Mouse (Mus musculus) lung, adult 10 weeks (tissue): ENCODE data around the gene Gzmd. TPM values are rescaled to one million over a fixed set of nuclear protein-coding genes. Genes with fewer than 3 reads are reported as not detected.

Experiments used
- polyA plus RNA-seq: library from polyadenylated mRNA; stranded (reverse); fragments of 350-450 nt; fragmentation: Illumina TruSeq; extraction: RNeasy Lipid Tissue Mini Kit (QIAGEN cat#74804); gene quantifications from one replicate; pipeline ENCODE4 v1.2.3, GENCODE M21; 2014; ENCODE audit warnings: low read depth, low replicate concordance; ENCODE audit not compliant: insufficient read depth

Gene Gzmd
- not detected for polyA plus RNA-seq

DNA sequence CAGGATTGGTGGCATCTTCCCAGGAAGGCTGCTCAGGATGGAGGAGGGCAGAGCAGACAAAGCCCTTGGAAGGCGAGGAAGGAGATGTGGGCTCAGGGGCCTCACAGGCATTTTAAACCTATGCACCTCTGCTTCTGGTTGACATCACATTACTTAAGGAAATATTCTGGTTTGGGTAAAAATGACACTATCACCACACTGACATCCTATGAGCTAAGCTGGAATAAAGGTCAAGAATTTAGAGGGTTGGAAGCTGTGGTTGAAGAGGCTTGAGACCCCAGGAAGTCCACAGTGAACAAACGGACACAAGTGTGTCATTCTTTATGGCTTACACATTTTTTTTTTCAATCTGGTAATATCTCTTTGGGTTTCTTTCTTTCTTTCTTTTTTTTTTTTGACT, at the start of gene Gzmd:
TSS of gene Gzmd (minus strand) at position 101 of the 400 bp plus-strand sequence.

DNA sequence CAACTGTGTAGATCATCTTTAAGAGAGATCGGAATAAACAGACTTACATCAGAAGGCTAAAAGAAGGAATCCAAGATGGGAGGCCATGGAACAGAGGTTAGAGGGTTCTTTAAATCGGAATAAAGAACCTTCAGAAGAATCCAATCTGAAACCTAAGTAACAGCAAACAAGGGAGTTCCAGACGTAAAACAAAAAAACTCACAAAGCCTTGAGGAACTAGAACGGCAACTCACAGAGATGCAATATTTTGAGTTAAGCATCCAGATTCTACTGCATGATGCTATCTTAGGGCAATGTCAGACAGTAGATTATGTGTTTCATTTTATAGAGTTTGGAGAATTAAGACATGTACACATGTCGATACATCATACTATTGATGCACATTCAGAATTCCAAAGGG, 42.1 kb upstream of the Gzmd start, which contains the start of gene Gzmn:
TSS of gene Gzmn (minus strand) at position 101 of the 400 bp plus-strand sequence.

DNA sequence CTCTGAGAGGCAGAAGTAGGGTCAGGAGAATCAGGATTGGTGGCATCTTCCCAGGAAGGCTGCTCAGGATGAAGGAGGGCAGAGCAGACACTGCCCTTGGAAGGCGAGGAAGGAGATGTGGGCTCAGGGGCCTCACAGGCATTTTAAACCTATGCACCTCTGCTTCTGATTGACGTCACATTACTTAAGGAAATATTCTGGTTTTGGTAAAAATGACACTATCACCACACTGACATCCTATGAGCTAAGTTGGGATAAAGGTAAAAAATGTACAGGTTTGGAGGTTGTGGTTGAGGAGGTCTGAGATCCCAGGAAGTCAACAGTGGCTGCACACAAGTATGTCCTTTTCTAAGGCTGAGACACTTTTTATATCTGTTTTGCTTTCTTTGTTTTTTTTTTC, 27.1 kb upstream of the Gzmd start, which contains the start of gene Gzmg:
TSS of gene Gzmg (minus strand) at position 101 of the 400 bp plus-strand sequence.

DNA sequence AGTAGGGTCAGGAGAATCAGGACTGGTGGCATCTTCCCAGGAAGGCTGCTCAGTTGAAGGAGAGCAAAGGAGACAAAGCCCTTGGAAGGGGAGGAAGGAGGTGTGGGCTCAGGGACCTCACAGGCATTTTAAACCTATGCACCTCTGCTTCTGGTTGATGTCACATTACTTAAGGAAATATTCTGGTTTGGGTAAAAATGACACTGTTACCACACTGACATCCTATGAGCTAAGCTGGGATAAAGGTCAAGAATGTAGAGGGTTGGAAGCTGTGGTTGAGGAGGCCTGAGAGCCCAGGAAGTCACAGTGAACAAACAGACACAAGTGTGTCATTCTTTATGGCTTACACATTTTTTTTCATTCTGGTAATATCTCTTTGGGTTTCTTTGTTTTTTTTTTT, 11.9 kb downstream of the Gzmd start, which contains the start of gene Gzme:
TSS of gene Gzme (minus strand) at position 101 of the 400 bp plus-strand sequence.

DNA sequence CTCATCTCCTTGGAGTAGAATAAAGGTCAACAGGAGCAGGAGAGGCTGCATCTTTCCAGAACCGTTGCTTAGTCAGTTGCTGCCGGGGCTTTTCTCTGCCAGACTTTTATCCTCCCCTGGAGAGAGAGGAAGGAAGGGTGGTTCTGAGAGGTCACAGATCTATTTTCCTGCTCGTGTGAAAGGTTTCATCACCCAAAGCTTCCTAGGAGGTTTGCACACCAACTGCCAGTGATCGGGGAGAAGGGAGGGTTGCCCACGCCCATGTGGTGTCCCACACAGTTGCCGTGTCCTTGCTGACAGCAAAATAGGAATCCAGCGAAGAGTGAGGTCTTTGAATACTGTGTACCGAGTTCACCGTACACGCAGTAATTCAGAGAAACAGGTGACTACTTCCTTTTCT, 30.0 kb downstream of the Gzmd start, which contains the start of gene Ctsg:
TSS of gene Ctsg (minus strand) at position 189 of the 400 bp plus-strand sequence.

DNA sequence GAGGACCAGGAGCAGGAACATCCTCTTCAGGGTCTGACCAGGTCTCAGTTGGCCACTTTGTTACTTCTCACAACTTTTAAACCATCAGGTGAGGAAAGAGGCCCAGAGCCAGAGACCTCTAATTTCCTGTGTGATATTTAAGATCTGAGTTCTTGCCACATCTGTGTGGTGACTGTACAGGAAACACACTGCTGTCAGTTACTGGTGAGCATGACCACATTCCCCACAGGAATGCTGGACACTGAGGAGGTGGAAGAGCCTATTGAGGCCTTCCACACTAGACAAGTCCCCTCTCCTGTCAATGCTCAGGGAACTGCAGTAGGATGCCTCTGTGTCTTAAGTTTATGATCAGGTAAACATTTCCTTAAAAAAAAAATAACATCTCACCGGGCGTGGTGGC, 47.2 kb downstream of the Gzmd start, which contains the start of gene Mcpt8:
TSS of gene Mcpt8 (minus strand) at position 107 of the 400 bp plus-strand sequence.

Other genes with a start within 250 kb of the Gzmd start
- gene Cbln3, start 248.2 kb downstream of the Gzmd start, polyA plus RNA-seq = 0.04 TPM
- gene Khnyn, start 247.7 kb downstream of the Gzmd start, polyA plus RNA-seq = 10.6 TPM
- gene Sdr39u1, start 232.3 kb downstream of the Gzmd start, polyA plus RNA-seq = 34.3 TPM
- 4.9 TPM for gene Cma1, start 187.9 kb downstream of the Gzmd start, polyA plus RNA-seq
- not detected for gene Cma2, start 181.6 kb downstream of the Gzmd start, polyA plus RNA-seq
- not detected for gene Mcpt1, start 114.6 kb downstream of the Gzmd start, polyA plus RNA-seq
- not detected for gene Mcpt9, start 102.1 kb downstream of the Gzmd start, polyA plus RNA-seq
- gene Mcpt2, start 90.6 kb downstream of the Gzmd start, polyA plus RNA-seq = not detected
- 4.0 TPM for gene Mcpt4, start 70.3 kb downstream of the Gzmd start, polyA plus RNA-seq
- gene Mcpt8, start 47.3 kb downstream of the Gzmd start, polyA plus RNA-seq = 0.31 TPM
- not detected for gene Ctsg, start 30.0 kb downstream of the Gzmd start, polyA plus RNA-seq
- gene Gzme, start 12.0 kb downstream of the Gzmd start, polyA plus RNA-seq = not detected
- gene Gzmg, start 27.0 kb upstream of the Gzmd start, polyA plus RNA-seq = not detected
- not detected for gene Gzmn, start 42.0 kb upstream of the Gzmd start, polyA plus RNA-seq
- not detected for gene Gzmf, start 78.8 kb upstream of the Gzmd start, polyA plus RNA-seq
- gene Gzmc, start 102.0 kb upstream of the Gzmd start, polyA plus RNA-seq = not detected
- 4.9 TPM for gene Gzmb, start 129.7 kb upstream of the Gzmd start, polyA plus RNA-seq
- not detected for gene Atp12a, start 232.5 kb upstream of the Gzmd start, polyA plus RNA-seq